Mouse (Mus musculus): ENCODE measurements around the gene Cacna1e. TPM values are rescaled to one million over a fixed set of nuclear protein-coding genes. Genes with fewer than 3 reads are reported as not detected.

The Cacna1e gene
- polyA plus RNA-seq (2017; shearing (Covaris generic)), result 0.35 TPM

DNA sequence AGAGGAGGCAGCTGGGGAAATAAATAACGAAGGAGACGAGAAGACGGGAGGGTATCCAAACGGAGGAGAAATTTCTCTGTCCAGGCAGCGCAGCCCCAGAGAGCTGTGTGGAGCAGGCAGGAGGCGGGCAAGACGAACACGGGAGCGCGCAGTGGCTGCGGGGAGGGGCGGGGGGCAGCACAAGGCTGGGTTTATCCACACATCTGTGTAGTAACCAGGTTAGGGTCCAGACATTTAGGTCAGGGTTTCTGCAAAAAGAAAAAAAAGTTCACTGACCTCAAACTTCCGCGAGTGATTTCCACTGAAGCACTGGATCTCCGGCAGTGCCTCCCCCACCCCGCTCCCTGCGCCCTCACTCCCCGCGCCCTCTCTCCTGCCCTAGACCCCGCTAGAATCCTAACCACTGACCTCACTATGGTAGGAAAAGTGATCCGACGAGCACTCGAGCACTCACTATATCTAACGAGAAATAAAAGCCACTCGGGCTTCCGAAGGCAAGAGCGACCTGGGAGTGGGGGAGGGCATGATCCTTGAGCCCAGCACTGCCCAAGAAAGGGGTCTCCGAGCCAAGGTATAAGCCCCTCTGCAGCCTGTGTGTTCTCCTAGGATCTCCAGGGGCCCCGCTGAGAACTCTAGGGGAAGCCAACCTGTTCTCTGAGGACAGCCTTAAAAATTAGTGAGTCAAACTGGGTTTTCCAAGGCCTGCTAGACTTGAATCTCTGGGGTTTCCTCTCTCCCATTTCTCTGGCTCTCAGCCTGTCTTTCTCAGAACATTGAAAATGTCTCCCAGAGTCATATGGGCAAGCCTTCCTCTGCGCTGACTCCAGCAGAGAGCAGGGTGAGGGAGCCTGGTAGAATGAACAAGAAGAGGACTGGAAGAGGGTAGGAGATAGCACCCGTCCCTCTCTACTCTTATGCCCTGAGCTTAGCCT is at the start of gene Cacna1e:
TSS of gene Cacna1e (minus strand) at position 227 of the 932 bp plus-strand sequence.

Other genes starting within 250 kb of the Cacna1e start
- 14.3 TPM for gene Ier5, start 215.1 kb upstream of the Cacna1e start, polyA plus RNA-seq (2017; shearing (Covaris generic))

Measured in inflammation-experienced regulatory T-cells, adult 16 weeks (primary cell).